Mouse (Mus musculus) urinary bladder, postnatal 4 days (tissue): ENCODE results near the gene Sdhaf4.
"Not testable (repeated sequence)": the region's sequence is repeated elsewhere in the genome, so short reads cannot be mapped to it uniquely, and the experiment has no call there.

ENCODE experiments used
- DNase-seq, 2 experiments: peaks; one replicate each; pipeline ENCODE4 v3.0.0; 2021 to 2022; ENCODE audit warnings: low spot score in 2 of 2

The Sdhaf4 gene

GRCm38 (mm10) chr1:24005070-24005804, at the start of gene Sdhaf4:
Gene Sdhaf4, minus strand, starts transcription at chr1:24005656.
- peak; percentile 90 to 91 for DNase-seq

- DNase-seq, result no peak
Measured at GRCm38 (mm10) chr1:24046730-24047510, 41.5 kb upstream of the Sdhaf4 start.

GRCm38 (mm10) chr1:24045627-24046026, 40.2 kb upstream of the Sdhaf4 start:
- no peak for DNase-seq

- no peak for DNase-seq
Measured at GRCm38 (mm10) chr1:24043007-24043406, 37.6 kb upstream of the Sdhaf4 start.

GRCm38 (mm10) chr1:24033759-24034423, 28.4 kb upstream of the Sdhaf4 start:
- no peak for DNase-seq

GRCm38 (mm10) chr1:24010821-24011220, 5.4 kb upstream of the Sdhaf4 start:
- no peak for DNase-seq

GRCm38 (mm10) chr1:24010016-24010415, 4.6 kb upstream of the Sdhaf4 start:
- DNase-seq, result no peak

GRCm38 (mm10) chr1:24007621-24008020, 2.2 kb upstream of the Sdhaf4 start:
- no peak for DNase-seq

GRCm38 (mm10) chr1:23999318-23999717, 6.1 kb downstream of the Sdhaf4 start:
- no peak for DNase-seq

GRCm38 (mm10) chr1:23998866-23999265, 6.6 kb downstream of the Sdhaf4 start:
- DNase-seq, result no peak

- no peak for DNase-seq
Measured at GRCm38 (mm10) chr1:23998120-23998810, 7.2 kb downstream of the Sdhaf4 start.

GRCm38 (mm10) chr1:23997493-23997892, 8.0 kb downstream of the Sdhaf4 start:
- no peak for DNase-seq

GRCm38 (mm10) chr1:23995420-23995819, 10.0 kb downstream of the Sdhaf4 start:
- DNase-seq, result no peak

- DNase-seq, result no peak
Measured at GRCm38 (mm10) chr1:23983118-23983517, 22.3 kb downstream of the Sdhaf4 start.

GRCm38 (mm10) chr1:23978281-23978680, 27.2 kb downstream of the Sdhaf4 start:
- no peak for DNase-seq

- DNase-seq, result not testable (repeated sequence)
Measured at GRCm38 (mm10) chr1:23971159-23971558, 34.3 kb downstream of the Sdhaf4 start.

GRCm38 (mm10) chr1:23968027-23968725, 37.3 kb downstream of the Sdhaf4 start:
- DNase-seq, result no peak

- no peak for DNase-seq
Measured at GRCm38 (mm10) chr1:23966226-23966625, 39.2 kb downstream of the Sdhaf4 start.

GRCm38 (mm10) chr1:23959415-23959732, 46.1 kb downstream of the Sdhaf4 start:
- DNase-seq, result no peak

GRCm38 (mm10) chr1:23958668-23959414, 46.6 kb downstream of the Sdhaf4 start:
- DNase-seq, result no peak

- DNase-seq, result no peak
Measured at GRCm38 (mm10) chr1:23958101-23958500, 47.4 kb downstream of the Sdhaf4 start.
